In the genomic region with DNA sequence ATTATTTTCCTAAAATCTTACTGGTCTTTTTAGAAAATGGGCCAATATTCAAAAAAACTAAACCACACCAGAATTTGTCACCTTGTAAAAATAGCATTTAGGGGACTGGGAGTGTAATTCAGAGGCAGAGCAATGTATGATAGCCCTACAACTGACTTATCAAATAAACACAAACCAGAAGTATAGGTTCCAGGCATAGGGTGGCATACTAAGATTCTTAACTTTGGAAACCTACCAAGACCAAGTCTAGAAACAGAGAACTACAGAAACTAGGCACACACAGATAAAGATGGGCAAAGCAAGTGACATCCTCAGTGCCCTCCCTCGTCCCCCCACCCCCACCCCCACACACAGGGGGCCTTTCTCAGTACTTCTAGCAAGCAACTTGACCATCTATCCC, we compare ENCODE assay signal across 25 mouse cellular contexts.
"Had no signal": no experiment of that assay in that cellular context is flagged by ENCODE, and none has a peak within 500 bp of the region (broad histone marks: within the 10 kb centered on the region; RNA-seq: fewer than 3 reads in every experiment).

No protein-coding gene starts in this region.

- DNase-seq: gastrocnemius, postnatal 14 days; gastrocnemius, postnatal 36 days; heart, adult 11 months; heart, adult 2 months; heart, postnatal 14 days; heart, postnatal 36 days; kidney, adult 11 months; kidney, adult 2 months; kidney, adult 9 months; kidney, postnatal 14 days; kidney, postnatal 36 days; layer of hippocampus, adult 9-11 months had no signal

- H3K4me3 ChIP-seq: heart, adult 2 months; heart, embryonic 13.5 days; heart, embryonic 15.5 days; hindbrain, embryonic 13.5 days; hindbrain, embryonic 15.5 days; kidney, embryonic 15.5 days; left cerebral cortex, adult 2 months; limb, embryonic 10.5 days; limb, embryonic 12.5 days; liver, embryonic 12.5 days had no signal

- ATAC-seq: hindbrain, postnatal 0 days; intestine, embryonic 16.5 days; liver, embryonic 12.5 days had no signal

- H3K9me3 ChIP-seq: heart, embryonic 13.5 days; heart, embryonic 15.5 days; hindbrain, embryonic 13.5 days; hindbrain, embryonic 15.5 days; kidney, embryonic 15.5 days; limb, embryonic 10.5 days; limb, embryonic 12.5 days; liver, embryonic 12.5 days had no signal

- H3K4me2 ChIP-seq: heart, embryonic 11.5 days; heart, embryonic 13.5 days; heart, embryonic 15.5 days; hindbrain, embryonic 13.5 days; hindbrain, embryonic 15.5 days; kidney, embryonic 15.5 days; limb, embryonic 12.5 days; liver, embryonic 12.5 days had no signal

- H3K9ac ChIP-seq: heart, embryonic 13.5 days; heart, embryonic 15.5 days; hindbrain, embryonic 13.5 days; hindbrain, embryonic 15.5 days; kidney, embryonic 15.5 days; limb, embryonic 12.5 days; liver, embryonic 12.5 days had no signal

- H3K27me3 ChIP-seq: heart, embryonic 13.5 days; heart, embryonic 15.5 days; hindbrain, embryonic 13.5 days; hindbrain, embryonic 15.5 days; kidney, embryonic 15.5 days; limb, embryonic 12.5 days; liver, embryonic 12.5 days had no signal

- H3K36me3 ChIP-seq: heart, embryonic 15.5 days; hindbrain, embryonic 15.5 days had no signal

- H3K27ac ChIP-seq: heart, adult 2 months; heart, embryonic 13.5 days; heart, embryonic 15.5 days; hindbrain, embryonic 13.5 days; hindbrain, embryonic 15.5 days; hindbrain, postnatal 0 days; kidney, embryonic 15.5 days; kidney, postnatal 0 days; left cerebral cortex, adult 2 months; limb, embryonic 10.5 days; limb, embryonic 12.5 days; liver, embryonic 12.5 days had no signal
